Mouse (Mus musculus): Measurements from ENCODE around the gene Mxi1. TPM values are rescaled to one million over a fixed set of nuclear protein-coding genes. Genes with fewer than 3 reads are reported as not detected.

The Mxi1 gene
- 37.3 and 40.2 TPM in 2 replicates for polyA plus RNA-seq (2015; fragmentation: Nextera tagmentation; extraction: Ambion mirVana)

- H3K27me3 ChIP-seq = no peaks in the 10 kb centered on the region
- peak; percentile 72 for ATAC-seq (replicated peaks; ENCODE audit: low FRiP score)
- WGBS = 0% methylated on average over 38 of the region's 38 CpGs
- peak within 1 kb of the TSS; percentile 93 for H3K27ac ChIP-seq
- no peaks in the 10 kb centered on the region for H3K9me3 ChIP-seq (replicated peaks)
- H3K4me1 ChIP-seq = peaks cover 21% of the 10 kb centered on the region
- no peaks in the 10 kb centered on the region for H3K36me3 ChIP-seq
- peak within 1 kb of the TSS; percentile 91 for H3K4me3 ChIP-seq (replicated peaks)
- H3K9ac ChIP-seq = peak within 1 kb of the TSS; percentile 87
- peak within 1 kb of the TSS; percentile 97 for H3K4me2 ChIP-seq
These were observed at the start of gene Mxi1 for GRCm38 (mm10) chr19:53310348-53310747. Gene Mxi1, plus strand, starts transcription at chr19:53310518.

- H3K27me3 ChIP-seq = no peaks in the 10 kb centered on the region
- ATAC-seq (replicated peaks; ENCODE audit: low FRiP score) = no peak
- H3K4me1 ChIP-seq = peaks cover 14% of the 10 kb centered on the region; the same call in 1 of the 2 replicates
- no peaks in the 10 kb centered on the region for H3K36me3 ChIP-seq
- no peak overlapping the region for H3K4me3 ChIP-seq (replicated peaks)
- 94% methylated on average over 4 of the region's 4 CpGs for WGBS
- H3K9me3 ChIP-seq (replicated peaks) = no peaks in the 10 kb centered on the region
- no peak overlapping the region for H3K4me2 ChIP-seq
- H3K27ac ChIP-seq = no peak overlapping the region
- H3K9ac ChIP-seq = no peak overlapping the region
These were observed 49.5 kb upstream of the Mxi1 start for GRCm38 (mm10) chr19:53260828-53261227.

GRCm38 (mm10) chr19:53262061-53262460 lies 48.3 kb upstream of the Mxi1 start:
- WGBS = 85% methylated on average over 7 of the region's 7 CpGs
- Histone ChIP-seq H3K9me3 (replicated peaks) (no peaks in the 10 kb centered on the region), H3K4me1 (peaks cover 14% of the 10 kb centered on the region; the same call in 1 of the 2 replicates), H3K4me3 (replicated peaks) (no peak overlapping the region), H3K27me3 (no peaks in the 10 kb centered on the region), H3K36me3 (no peaks in the 10 kb centered on the region), H3K27ac (no peak overlapping the region), H3K4me2 (no peak overlapping the region), H3K9ac (no peak overlapping the region)
- no peak for ATAC-seq (replicated peaks; ENCODE audit: low FRiP score)

GRCm38 (mm10) chr19:53263859-53264733 lies 46.2 kb upstream of the Mxi1 start:
- no peaks in the 10 kb centered on the region for H3K9me3 ChIP-seq (replicated peaks)
- no peak overlapping the region for H3K4me3 ChIP-seq (replicated peaks)
- H3K27ac ChIP-seq = no peak overlapping the region
- no peak overlapping the region for H3K4me2 ChIP-seq
- no peaks in the 10 kb centered on the region for H3K36me3 ChIP-seq
- no peak overlapping the region for H3K9ac ChIP-seq
- no peak for ATAC-seq (replicated peaks; ENCODE audit: low FRiP score)
- 39% methylated on average over 23 of the region's 23 CpGs for WGBS
- H3K27me3 ChIP-seq = no peaks in the 10 kb centered on the region
- peaks cover 14% of the 10 kb centered on the region; the same call in 1 of the 2 replicates for H3K4me1 ChIP-seq

GRCm38 (mm10) chr19:53264821-53265727 lies 45.2 kb upstream of the Mxi1 start:
- Histone ChIP-seq H3K27me3 (no peaks in the 10 kb centered on the region), H3K27ac (no peak overlapping the region), H3K9ac (no peak overlapping the region), H3K4me1 (peaks cover 14% of the 10 kb centered on the region; the same call in 1 of the 2 replicates), H3K36me3 (no peaks in the 10 kb centered on the region), H3K4me3 (replicated peaks) (no peak overlapping the region), H3K4me2 (no peak overlapping the region), H3K9me3 (replicated peaks) (no peaks in the 10 kb centered on the region)
- ATAC-seq (replicated peaks; ENCODE audit: low FRiP score) = peak; percentile 50; the same call in 1 of the 2 replicates
- WGBS = 59% methylated on average over 12 of the region's 12 CpGs

- H3K27ac ChIP-seq = no peak overlapping the region
- H3K36me3 ChIP-seq = no peaks in the 10 kb centered on the region
- WGBS = 91% methylated on average over 9 of the region's 9 CpGs
- H3K27me3 ChIP-seq = no peaks in the 10 kb centered on the region
- no peak overlapping the region for H3K4me2 ChIP-seq
- H3K9ac ChIP-seq = no peak overlapping the region
- H3K4me3 ChIP-seq (replicated peaks) = no peak overlapping the region
- ATAC-seq (replicated peaks; ENCODE audit: low FRiP score) = no peak
- no peaks in the 10 kb centered on the region for H3K9me3 ChIP-seq (replicated peaks)
- H3K4me1 ChIP-seq = peaks cover 14% of the 10 kb centered on the region; the same call in 1 of the 2 replicates
These were observed 43.0 kb upstream of the Mxi1 start for GRCm38 (mm10) chr19:53267305-53267704.

- no peaks in the 10 kb centered on the region for H3K27me3 ChIP-seq
- no peak overlapping the region for H3K9ac ChIP-seq
- ATAC-seq (replicated peaks; ENCODE audit: low FRiP score) = no peak; the same call in 1 of the 2 replicates
- no peaks in the 10 kb centered on the region for H3K9me3 ChIP-seq (replicated peaks)
- no peaks in the 10 kb centered on the region for H3K36me3 ChIP-seq
- H3K27ac ChIP-seq = no peak overlapping the region
- no peak overlapping the region for H3K4me2 ChIP-seq
- no peak overlapping the region for H3K4me3 ChIP-seq (replicated peaks)
- H3K4me1 ChIP-seq = peaks cover 13% of the 10 kb centered on the region
- 73% methylated on average over 17 of the region's 17 CpGs for WGBS
These were observed 37.1 kb upstream of the Mxi1 start for GRCm38 (mm10) chr19:53273055-53273722.

- ATAC-seq (replicated peaks; ENCODE audit: low FRiP score) = no peak
- 87% methylated on average over 23 of the region's 23 CpGs for WGBS
These were observed 36.4 kb upstream of the Mxi1 start for GRCm38 (mm10) chr19:53273781-53274428.

GRCm38 (mm10) chr19:53275204-53275603 lies 35.1 kb upstream of the Mxi1 start:
- Histone ChIP-seq H3K9me3 (replicated peaks) (no peaks in the 10 kb centered on the region), H3K9ac (no peak overlapping the region), H3K27ac (peak overlapping the region; percentile 30; the same call in 1 of the 2 replicates), H3K36me3 (no peaks in the 10 kb centered on the region), H3K27me3 (no peaks in the 10 kb centered on the region), H3K4me2 (no peak overlapping the region), H3K4me1 (peaks cover 13% of the 10 kb centered on the region), H3K4me3 (replicated peaks) (no peak overlapping the region)
- ATAC-seq (replicated peaks; ENCODE audit: low FRiP score) = peak; percentile 66
- WGBS = 26% methylated on average over 3 of the region's 3 CpGs

More at GRCm38 (mm10) chr19:53273781-53274428, 36.4 kb upstream of the Mxi1 start:
- Histone ChIP-seq H3K36me3 (no peaks in the 10 kb centered on the region), H3K4me2 (no peak overlapping the region), H3K27ac (no peak overlapping the region), H3K27me3 (no peaks in the 10 kb centered on the region), H3K4me1 (peaks cover 13% of the 10 kb centered on the region), H3K4me3 (replicated peaks) (no peak overlapping the region), H3K9me3 (replicated peaks) (no peaks in the 10 kb centered on the region), H3K9ac (no peak overlapping the region)

- H3K4me3 ChIP-seq (replicated peaks) = no peak overlapping the region
- no peak overlapping the region for H3K27ac ChIP-seq
- no peaks in the 10 kb centered on the region for H3K36me3 ChIP-seq
- H3K4me2 ChIP-seq = no peak overlapping the region
- peaks cover 13% of the 10 kb centered on the region for H3K4me1 ChIP-seq
- no peaks in the 10 kb centered on the region for H3K9me3 ChIP-seq (replicated peaks)
- H3K9ac ChIP-seq = no peak overlapping the region
- no peak for ATAC-seq (replicated peaks; ENCODE audit: low FRiP score)
- 57% methylated on average over 19 of the region's 19 CpGs for WGBS
- no peaks in the 10 kb centered on the region; the same call in 1 of the 2 replicates for H3K27me3 ChIP-seq
These were observed 33.2 kb upstream of the Mxi1 start for GRCm38 (mm10) chr19:53276902-53277707.

Data from kidney, embryonic 15.5 days (tissue).